Mouse (Mus musculus) brown adipose tissue, adult 24 weeks (tissue): ENCODE data around the gene Hapln4. TPM values are rescaled to one million over a fixed set of nuclear protein-coding genes. Genes with fewer than 3 reads are reported as not detected.
A peak's percentile ranks its signal among the peaks of the same experiment; 100 is the strongest.
"Not testable (repeated sequence)": the region's sequence is repeated elsewhere in the genome, so short reads cannot be mapped to it uniquely, and the experiment has no call there.

Source experiments
- H3K27ac ChIP-seq: fragments of 200-500 bp; replicated peaks from 2 replicates; pipeline ENCODE4 v1.5.1; 2012; ENCODE audit warnings: low read depth, mild to moderate bottlenecking, low read length
- H3K4me1 ChIP-seq: fragments of 200-500 bp; 2 replicates; pipeline ENCODE4 v1.6.1; 2012; ENCODE audit warnings: low read length, mixed read lengths; ENCODE audit not compliant: control insufficient read depth, insufficient read depth, insufficient read length
- H3K4me3 ChIP-seq: fragments of 200-500 bp; 2 replicates; pipeline ENCODE4 v1.5.1; 2012; ENCODE audit warnings: low read depth, mild to moderate bottlenecking, low read length, moderate library complexity; ENCODE audit not compliant: insufficient read depth
- polyA plus RNA-seq: library from polyadenylated mRNA; stranded (reverse); fragments of >200 nt; gene quantifications from 2 replicates; pipeline ENCODE4 v1.2.4, GENCODE M21; 2012; ENCODE audit not compliant: missing spikeins, insufficient read depth, insufficient read length

The Hapln4 gene
- 0.63 and 4.7 TPM in 2 replicates for polyA plus RNA-seq

GRCm38 (mm10) chr8:70083285-70083684 is at the start of gene Hapln4:
Gene Hapln4 (plus strand): TSS chr8:70083457.
- H3K4me1 ChIP-seq = no peaks in the 10 kb centered on the region
- no peak within 1 kb of the TSS for H3K27ac ChIP-seq
- H3K4me3 ChIP-seq = peak within 1 kb of the TSS; percentile 50

- Histone ChIP-seq H3K4me3 (no peak overlapping the region), H3K4me1 (peaks cover 11% of the 10 kb centered on the region), H3K27ac (no peak overlapping the region)
Observed at GRCm38 (mm10) chr8:70037994-70038393, 45.3 kb upstream of the Hapln4 start.

GRCm38 (mm10) chr8:70041885-70042546 is 41.2 kb upstream of the Hapln4 start:
- H3K4me3 ChIP-seq = peak overlapping the region; percentile 93
- H3K27ac ChIP-seq = peak overlapping the region; percentile 56; the same call in 1 of the 2 replicates
- peaks cover 15% of the 10 kb centered on the region for H3K4me1 ChIP-seq

- Histone ChIP-seq H3K27ac (peak within 1 kb of the TSS; percentile 100), H3K4me3 (peak within 1 kb of the TSS; percentile 93), H3K4me1 (peaks cover 15% of the 10 kb centered on the region)
Observed at GRCm38 (mm10) chr8:70042583-70043455, 40.4 kb upstream of the Hapln4 start, which contains the start of the genes Mau2 and Sugp1. Gene Mau2 (minus strand): TSS chr8:70042734. Gene Sugp1 (plus strand): TSS chr8:70042813.

GRCm38 (mm10) chr8:70043996-70044395 is 39.3 kb upstream of the Hapln4 start:
- Histone ChIP-seq H3K27ac (no peak overlapping the region), H3K4me1 (peaks cover 15% of the 10 kb centered on the region), H3K4me3 (no peak overlapping the region)

GRCm38 (mm10) chr8:70049662-70050061 is 33.6 kb upstream of the Hapln4 start:
- Histone ChIP-seq H3K4me3 (no peak overlapping the region), H3K4me1 (no peaks in the 10 kb centered on the region), H3K27ac (no peak overlapping the region)

- H3K4me3 ChIP-seq, H3K4me1 ChIP-seq, H3K27ac ChIP-seq: not testable (repeated sequence)
Observed at GRCm38 (mm10) chr8:70050434-70050833, 32.8 kb upstream of the Hapln4 start.

GRCm38 (mm10) chr8:70057721-70058120 is 25.5 kb upstream of the Hapln4 start:
- H3K4me3 ChIP-seq = no peak overlapping the region
- no peaks in the 10 kb centered on the region for H3K4me1 ChIP-seq
- no peak overlapping the region for H3K27ac ChIP-seq

- Histone ChIP-seq H3K27ac (no peak overlapping the region), H3K4me3 (no peak overlapping the region), H3K4me1 (no peaks in the 10 kb centered on the region)
Observed at GRCm38 (mm10) chr8:70071836-70072440, 11.3 kb upstream of the Hapln4 start.

GRCm38 (mm10) chr8:70072441-70073069 is 10.7 kb upstream of the Hapln4 start, which contains the start of gene Tm6sf2:
Gene Tm6sf2 (plus strand): TSS chr8:70072924.
- Histone ChIP-seq H3K27ac (no peak within 1 kb of the TSS), H3K4me1 (no peaks in the 10 kb centered on the region), H3K4me3 (peak within 1 kb of the TSS; percentile 48)

- no peaks in the 10 kb centered on the region for H3K4me1 ChIP-seq
- peak overlapping the region; percentile 48 for H3K4me3 ChIP-seq
- no peak overlapping the region for H3K27ac ChIP-seq
Observed at GRCm38 (mm10) chr8:70073120-70073519, 10.1 kb upstream of the Hapln4 start.

GRCm38 (mm10) chr8:70073682-70074081 is 9.6 kb upstream of the Hapln4 start:
- H3K27ac ChIP-seq = no peak overlapping the region
- no peaks in the 10 kb centered on the region for H3K4me1 ChIP-seq
- H3K4me3 ChIP-seq = no peak overlapping the region

GRCm38 (mm10) chr8:70081976-70082375 is 1.3 kb upstream of the Hapln4 start:
- H3K4me3 ChIP-seq = no peak overlapping the region
- H3K27ac ChIP-seq = no peak overlapping the region
- H3K4me1 ChIP-seq = no peaks in the 10 kb centered on the region

- Histone ChIP-seq H3K4me3 (peak overlapping the region; percentile 50), H3K4me1 (no peaks in the 10 kb centered on the region), H3K27ac (no peak overlapping the region)
Observed at GRCm38 (mm10) chr8:70084191-70085065, 1.2 kb downstream of the Hapln4 start.
